Mouse (Mus musculus): ENCODE results near the gene Myh14.

Myh14 gene

DNA sequence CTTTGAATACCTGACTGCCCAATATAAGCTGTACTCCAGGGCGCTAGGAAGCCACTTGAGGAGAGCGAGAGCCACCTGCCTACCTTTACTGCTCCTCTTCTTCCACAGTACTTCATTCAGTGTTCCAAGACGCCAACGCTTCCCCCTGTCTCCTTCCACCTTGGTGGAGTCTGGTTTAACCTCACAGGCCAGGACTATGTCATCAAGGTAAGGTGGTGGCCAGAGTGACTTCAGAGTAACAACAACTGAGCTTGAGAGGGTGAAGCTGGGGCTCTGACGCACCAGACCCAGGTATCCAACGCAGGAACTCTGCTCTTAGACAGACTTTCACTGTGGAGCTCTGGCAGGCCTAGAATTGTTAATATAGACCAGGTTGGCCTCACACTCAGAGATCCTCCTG lies 85.0 kb downstream of the Myh14 start:
- no peak for DNase-seq (ENCODE audit: extremely low read depth, insufficient read length, low spot score)

DNA sequence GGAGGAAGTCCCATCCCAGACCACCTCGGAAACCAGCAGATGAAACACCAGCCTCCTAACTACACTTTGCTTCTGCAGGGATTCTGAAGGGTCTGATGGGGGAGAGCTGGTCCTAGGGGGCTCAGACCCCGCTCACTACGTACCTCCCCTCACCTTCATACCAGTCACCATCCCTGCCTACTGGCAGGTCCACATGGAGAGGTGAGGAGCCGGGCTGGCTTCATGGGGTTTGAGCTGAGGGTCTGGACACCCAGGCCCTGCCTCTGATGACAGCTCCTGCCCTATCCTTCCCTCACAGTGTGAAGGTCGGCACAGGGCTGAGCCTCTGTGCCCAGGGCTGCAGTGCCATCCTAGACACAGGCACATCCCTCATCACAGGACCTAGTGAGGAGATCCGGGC lies 85.7 kb downstream of the Myh14 start:
- DNase-seq (ENCODE audit: extremely low read depth, insufficient read length, low spot score), result no peak

DNA sequence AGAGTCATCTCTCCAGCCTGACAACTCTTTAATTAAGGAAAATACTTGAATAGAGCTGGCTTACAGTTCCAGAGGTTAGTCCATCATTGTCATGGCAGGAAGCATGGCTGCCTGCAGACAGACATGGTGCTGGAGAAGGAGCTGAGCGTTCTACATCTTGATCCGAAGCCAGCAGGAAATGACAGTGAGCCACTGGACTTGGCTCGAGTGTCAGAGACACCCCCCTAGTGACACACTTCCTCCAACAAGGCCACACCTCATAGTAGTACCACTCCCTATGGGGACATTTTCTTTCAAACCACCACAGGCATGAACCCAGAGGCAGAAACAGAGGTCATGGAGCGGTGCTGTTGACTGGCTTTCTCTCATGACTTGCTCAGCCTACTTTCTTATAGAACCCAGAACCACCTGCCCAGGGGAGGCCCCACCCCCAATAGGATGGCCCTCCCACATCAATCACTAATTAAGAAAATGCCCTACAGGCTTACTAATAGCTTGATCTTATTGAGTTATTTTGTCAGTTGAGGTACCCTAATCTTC lies 86.3 kb downstream of the Myh14 start:
- DNase-seq (ENCODE audit: extremely low read depth, insufficient read length, low spot score), result no peak

DNA sequence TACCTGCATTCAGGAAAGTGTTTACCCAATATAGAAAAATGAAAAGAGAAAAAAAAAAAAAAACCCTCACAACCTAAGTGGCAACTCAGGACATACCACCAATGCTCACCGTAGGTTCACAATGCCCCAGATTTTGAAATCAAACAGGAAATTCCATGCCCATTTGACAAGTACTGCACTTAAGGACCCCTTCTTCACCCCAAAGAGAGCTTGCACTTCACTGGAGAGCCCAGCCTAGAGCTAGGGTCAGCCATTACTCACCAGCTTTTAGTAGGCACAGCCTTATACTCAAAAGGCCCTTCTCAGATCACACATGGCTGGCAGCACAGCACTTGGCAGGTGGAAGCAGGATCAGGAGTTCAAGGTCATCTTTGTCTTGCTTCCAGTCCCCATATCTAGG lies 87.5 kb downstream of the Myh14 start:
- no peak for DNase-seq (ENCODE audit: extremely low read depth, insufficient read length, low spot score)

DNA sequence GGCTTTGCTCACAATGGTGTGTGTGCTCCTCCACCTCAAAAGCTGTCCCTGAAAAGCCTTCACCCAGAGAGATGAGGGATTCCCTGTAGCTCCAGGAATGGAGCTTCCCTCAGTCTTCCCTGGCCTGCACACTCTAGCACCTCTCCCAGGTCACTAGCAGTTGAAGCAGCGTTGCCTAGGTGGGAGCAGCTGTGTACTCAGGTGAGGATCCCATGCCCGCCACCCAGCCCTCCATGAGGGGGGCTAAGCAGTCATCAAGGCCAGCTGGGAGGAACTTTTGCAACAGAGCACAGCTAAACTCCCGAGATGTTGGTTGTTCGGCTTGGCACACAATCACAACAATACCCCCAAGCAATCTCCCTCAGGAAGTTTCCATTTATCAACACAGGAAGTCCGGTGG lies 87.9 kb downstream of the Myh14 start:
- DNase-seq (ENCODE audit: extremely low read depth, insufficient read length, low spot score), result no peak

DNA sequence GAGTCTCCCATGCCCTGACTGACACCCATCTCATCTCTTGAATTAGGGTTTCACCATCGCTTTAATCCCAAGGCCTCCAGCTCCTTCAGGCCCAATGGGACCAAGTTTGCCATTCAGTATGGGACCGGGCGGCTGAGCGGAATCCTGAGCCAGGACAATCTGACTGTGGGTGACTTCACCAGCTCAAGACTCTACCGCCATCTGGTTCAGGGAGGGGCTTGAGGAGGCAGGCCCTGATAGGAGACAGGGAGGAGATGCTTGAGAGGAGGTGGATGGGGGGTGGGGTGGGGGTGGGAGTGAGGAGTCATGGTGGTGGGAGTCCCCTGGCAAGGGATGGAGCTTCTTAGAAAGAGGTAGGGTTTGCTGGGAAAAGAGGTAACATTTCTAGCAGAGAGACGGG lies 89.0 kb downstream of the Myh14 start:
- DNase-seq (ENCODE audit: extremely low read depth, insufficient read length, low spot score), result no peak

DNA sequence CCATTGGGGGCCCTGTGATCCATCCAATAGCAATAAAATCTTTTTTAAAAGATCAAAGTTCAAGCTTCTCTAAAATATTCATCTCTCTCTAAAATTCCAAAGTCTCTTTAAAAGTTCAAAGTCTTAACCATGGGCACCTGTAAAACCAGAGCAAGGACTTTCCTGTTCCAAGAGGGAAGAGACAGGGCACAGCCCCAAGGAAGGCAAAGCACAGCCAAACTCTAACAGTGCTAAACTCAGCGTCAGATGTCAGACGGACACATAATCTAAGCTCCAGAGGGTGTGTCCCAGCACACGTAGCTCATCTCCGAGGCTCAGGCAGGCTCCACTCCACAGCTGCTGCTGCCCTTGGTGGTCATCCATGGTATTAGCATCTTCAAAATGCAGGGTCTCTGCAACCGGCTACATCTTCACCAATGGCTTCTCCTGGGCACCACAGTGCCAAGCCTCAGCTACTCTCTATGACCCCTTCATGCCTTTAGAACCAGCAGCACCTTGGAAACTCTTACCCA lies 94.3 kb downstream of the Myh14 start:
- DNase-seq (ENCODE audit: extremely low read depth, insufficient read length, low spot score), result no peak

DNA sequence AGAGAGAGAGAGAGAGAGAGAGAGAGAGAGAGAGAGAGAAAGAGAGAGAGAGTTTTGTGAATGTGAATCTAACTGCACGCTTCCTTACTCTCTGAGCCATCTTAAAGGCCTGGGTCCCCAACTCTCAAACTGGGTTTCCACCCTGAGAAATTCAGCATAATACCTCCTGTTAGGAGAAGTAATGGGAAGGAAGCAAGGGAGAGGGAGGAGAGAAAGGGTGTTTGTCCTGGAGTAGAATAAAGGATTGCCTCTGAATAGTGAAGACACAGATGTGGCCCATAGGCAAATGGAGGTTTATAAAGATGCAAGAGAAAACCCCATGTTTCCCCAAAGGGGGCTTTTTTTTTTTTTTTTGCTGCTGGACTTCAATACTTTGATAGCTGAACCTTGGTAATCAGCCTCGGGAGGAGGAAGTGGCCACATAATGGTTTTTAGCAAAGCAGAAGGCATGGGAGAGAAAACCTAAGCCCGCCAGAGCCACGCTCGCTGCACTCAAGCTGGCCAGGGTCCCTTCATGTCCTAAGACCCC lies 97.6 kb downstream of the Myh14 start:
- no peak for DNase-seq (ENCODE audit: extremely low read depth, insufficient read length, low spot score)

DNA sequence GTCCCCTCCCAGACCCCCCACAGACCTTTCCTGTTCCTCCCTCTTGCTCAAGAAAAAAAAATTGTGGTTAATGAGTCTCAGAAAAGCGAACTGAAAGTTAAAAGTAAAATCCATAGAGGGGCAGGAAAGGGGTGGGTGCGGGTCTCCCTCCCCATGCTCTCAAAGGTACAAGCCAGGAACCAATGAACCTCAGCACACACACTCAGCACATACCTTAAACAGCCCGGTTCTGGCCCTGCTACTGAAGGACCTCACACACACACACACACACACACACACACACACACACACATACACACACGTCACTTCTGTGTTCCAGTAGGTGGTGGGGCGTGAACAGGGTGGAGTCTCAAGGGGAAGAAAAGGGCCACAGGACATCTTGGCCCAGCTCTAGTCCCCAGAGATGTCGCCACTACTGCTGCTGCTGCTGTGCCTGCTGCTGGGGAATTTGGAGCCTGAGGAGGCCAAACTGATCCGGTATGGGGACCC lies 98.4 kb downstream of the Myh14 start, which contains the start of gene Napsa:
Gene Napsa (plus strand): TSS at position 168 of the 489 bp plus-strand sequence.
- DNase-seq (ENCODE audit: extremely low read depth, insufficient read length, low spot score), result peak; percentile 39

DNA sequence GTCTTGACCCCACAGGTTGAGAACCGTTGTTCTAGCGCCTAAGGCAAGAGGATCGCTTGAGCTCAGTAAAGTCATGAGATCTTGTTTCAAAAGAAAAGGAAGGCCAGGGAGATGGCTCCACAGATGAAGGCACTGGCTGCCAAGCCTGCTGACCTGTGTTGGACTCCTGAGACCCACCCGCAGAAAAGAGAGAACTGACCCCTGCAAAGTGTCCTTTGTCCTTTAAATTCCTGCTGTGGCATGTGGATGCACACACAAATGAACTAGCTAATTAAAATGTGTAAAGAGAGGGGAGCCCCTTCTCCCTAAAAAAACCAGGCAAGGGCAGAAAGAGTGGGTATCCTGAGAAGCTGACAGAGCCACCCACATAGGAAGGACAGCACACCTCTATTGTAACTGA lies 98.8 kb downstream of the Myh14 start:
- DNase-seq (ENCODE audit: extremely low read depth, insufficient read length, low spot score), result no peak

DNA sequence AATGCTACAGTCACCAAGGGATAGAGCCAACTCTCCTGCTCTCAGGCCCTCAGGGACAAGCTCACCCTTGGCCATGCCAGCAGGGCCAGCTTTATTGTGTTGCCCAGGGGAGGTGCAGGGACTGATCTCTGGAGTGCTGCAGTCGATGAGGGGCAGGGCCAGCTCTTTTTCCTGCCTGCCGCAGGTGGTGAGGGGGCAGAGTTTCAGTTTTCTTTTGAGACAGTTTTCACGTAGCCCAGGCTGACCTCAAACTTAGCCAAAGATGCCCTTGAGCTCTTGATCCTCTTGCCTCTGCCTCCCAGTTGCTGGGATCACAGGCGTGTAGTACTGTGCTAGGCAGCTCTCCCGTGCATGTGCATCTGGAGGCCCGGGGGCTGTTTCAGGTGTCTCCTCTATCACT lies 99.7 kb downstream of the Myh14 start:
- no peak for DNase-seq (ENCODE audit: extremely low read depth, insufficient read length, low spot score)

DNA sequence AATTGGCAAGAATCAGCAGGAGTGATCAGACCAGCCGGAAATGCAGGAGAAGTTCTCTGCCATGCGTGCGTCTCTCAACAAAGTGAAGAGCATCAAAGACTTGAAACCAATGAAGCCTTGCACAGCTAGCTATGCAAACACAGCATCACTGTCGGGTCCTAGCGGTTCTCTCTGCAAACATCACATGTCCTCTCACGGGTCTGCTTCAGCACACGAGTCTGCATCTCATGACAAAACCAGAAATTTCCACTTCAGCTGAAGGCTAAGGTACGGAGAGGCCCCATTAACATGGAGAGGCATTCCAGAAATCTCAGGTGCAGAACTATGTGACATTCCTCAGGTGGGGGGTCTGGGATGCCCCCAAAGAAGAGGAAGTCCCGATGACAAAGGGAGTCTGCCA lies 101.8 kb downstream of the Myh14 start:
- no peak for DNase-seq (ENCODE audit: extremely low read depth, insufficient read length, low spot score)

DNA sequence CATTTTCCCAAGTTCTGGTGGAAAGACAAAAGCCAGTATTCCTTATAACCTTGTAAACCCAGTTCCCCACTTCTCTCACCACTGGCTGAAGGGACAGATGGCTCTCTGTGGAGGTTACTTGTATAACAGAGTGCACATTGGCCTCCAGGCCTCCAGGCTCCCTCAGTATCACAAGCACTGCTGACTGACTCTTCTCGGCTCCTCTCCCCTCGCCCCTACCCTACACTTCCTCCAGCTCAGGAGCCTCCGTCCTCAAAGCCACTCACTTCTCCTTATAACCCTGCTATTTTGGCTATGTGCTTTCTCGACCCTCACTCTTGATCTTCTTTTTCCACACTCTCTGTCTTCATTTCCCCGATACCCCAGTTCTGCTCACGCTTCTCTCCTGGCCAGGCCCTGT lies 105.2 kb downstream of the Myh14 start:
- DNase-seq (ENCODE audit: extremely low read depth, insufficient read length, low spot score), result no peak

DNA sequence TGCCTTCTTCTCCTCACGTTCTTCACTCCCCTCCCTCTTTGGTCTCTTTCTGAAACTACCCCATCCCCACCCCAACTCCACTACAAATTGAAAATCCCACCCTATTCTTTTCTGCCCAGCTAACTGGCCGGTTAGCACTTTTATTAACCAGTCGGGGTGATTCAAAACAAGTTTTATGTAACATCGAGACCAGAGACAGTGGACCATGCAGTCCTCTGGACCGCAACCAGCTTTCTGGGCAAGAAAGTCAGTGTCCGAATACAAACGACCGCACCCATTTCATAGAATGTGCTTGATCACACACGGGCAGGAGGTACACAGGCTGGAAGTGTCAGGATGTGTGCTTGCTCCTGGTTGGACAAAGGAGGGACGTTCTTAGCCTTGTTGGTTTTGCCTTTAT lies 106.2 kb downstream of the Myh14 start:
- no peak for DNase-seq (ENCODE audit: extremely low read depth, insufficient read length, low spot score)

DNA sequence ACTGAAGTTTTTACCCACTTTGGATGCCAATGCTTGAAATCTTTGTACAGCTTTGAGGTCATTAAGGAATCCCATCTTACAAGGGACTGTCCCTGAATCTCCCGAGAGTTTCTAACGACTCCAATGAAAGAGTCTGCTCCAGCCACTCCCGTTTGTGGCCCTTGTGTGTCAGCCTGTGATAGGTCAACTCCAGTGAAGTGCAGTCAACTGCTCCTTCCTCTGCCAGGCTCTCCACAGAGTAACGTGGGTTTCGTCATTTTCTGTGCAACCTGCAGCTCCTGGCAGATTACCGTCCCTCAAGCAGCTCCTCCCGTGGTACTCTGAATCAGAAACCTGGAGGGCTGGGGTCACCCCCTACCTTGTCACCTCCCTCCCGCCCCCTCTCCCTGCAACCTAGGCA lies 107.4 kb downstream of the Myh14 start:
- no peak for DNase-seq (ENCODE audit: extremely low read depth, insufficient read length, low spot score)

DNA sequence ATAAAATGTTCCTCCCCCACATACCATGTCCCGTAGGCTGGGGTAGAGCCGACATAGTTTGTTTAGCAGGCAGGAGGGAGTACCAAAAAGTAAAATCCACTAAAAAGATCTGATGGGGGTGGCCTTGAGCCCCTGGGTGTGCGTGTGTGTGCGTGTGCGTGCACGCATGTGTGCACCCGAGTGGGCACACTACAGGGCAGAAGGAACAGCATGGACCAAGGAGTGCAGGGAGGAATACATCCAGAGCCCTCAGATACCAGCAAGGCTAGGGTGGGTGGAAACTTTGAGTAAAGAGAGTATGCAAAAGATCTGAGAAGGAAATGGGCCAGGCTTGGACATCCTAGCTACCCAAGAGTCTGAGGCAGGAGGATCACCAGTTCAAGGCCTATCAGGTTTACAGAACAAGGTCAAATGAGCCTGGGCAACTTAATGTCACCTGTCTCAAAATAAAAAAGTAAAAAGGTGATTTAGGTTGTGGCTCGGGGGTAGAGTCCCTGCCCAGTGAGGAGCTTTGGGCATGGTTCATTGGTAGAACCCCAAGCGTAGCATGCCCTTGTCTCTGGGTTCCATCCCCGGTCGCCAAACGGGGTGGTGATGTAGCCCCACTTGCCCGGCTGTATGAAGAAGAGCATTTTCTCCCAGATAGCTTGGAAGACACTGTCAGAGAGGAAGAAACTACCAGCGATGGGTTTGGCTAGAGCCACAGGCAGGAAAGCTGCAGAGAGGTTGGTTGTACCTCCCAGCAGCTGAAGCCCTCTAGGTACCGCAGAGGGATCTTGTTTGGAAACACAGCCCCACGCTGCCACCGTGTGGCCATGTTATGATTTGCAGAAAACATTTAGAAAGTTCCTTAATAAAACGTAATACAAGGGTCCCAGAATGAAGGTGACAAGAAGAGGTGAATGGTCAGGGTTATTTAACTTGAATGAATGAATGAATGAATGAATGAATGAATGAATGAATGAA lies 109.9 kb downstream of the Myh14 start:
- no peak for DNase-seq (ENCODE audit: extremely low read depth, insufficient read length, low spot score)

DNA sequence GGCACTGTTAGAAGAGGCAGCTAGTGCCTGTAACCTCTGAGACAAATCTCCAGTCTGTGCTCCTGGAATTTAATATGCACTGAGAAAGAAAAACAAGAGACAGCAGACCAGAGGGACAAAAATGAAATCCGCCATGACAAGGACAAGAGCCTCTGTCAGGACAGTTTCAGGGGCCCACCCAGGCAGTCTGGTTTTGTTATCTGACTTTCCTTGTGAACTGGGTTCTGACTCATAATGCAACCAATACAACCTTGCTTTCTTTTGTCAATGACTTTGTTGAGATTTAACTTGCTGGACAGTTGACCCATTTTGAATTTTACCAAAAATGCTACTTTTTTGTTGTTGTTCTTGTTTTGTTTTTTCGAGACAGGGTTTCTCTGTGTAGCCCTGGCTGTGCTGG lies 113.0 kb downstream of the Myh14 start:
- no peak for DNase-seq (ENCODE audit: extremely low read depth, insufficient read length, low spot score)
